Mouse (Mus musculus) urinary bladder, postnatal 14 days (tissue): ENCODE data around the gene Ppil6.

Experiments used
- DNase-seq: peaks from one replicate; pipeline ENCODE4 v3.0.0; 2021; ENCODE audit warnings: low spot score

The Ppil6 gene

GRCm38 (mm10) chr10:41477278-41478181 is 12.7 kb upstream of the Ppil6 start:
- DNase-seq = peak; percentile 76

- DNase-seq = no peak
These were observed 10.3 kb upstream of the Ppil6 start for GRCm38 (mm10) chr10:41479961-41480360.

DNA sequence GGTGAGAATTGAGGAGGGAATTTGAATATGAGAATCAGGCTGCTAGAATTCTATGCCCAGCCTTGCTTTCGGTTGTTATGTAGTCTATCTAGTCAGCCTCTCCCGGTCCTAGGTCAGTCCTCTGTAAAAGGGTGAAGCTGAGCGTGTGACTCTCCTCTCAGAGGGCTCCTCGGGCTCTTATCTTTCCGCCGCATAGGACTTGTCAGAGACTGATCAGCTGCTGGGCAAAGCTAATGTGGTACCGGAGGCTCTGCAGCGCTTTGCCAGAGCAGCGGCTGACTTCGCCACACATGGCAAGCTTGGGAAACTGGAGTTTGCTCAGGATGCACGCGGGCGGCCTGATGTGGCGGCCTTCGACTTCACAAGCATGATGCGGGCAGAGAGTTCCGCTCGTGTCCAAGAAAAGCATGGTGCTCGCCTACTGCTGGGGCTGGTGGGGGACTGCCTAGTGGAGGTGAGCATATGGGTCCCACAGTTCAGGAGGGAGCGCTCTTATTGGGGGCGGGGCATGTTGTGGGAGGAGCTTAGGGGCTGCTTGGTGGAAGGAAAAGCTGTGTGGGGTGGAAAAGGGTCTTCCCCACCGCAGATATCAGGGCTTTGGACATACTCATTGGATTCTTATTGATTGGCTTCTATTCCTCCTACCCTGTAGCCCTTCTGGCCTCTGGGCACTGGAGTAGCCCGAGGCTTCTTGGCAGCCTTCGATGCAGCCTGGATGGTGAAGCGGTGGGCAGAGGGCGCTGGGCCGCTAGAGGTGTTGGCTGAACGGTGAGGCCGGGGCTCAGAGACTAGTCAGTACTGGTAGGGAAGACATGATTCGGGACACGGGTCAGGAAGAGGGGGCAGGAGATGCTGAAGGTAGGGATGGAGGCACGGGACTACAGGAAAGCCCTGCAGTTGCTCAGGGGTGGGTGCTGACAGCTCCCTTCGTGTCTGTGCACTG is 9.0 kb upstream of the Ppil6 start:
- DNase-seq = no peak

GRCm38 (mm10) chr10:41482446-41482845 is 7.8 kb upstream of the Ppil6 start:
- DNase-seq = no peak

- no peak for DNase-seq
These were observed 4.5 kb upstream of the Ppil6 start for GRCm38 (mm10) chr10:41485778-41486177.

GRCm38 (mm10) chr10:41486506-41487170 is 3.6 kb upstream of the Ppil6 start:
- no peak for DNase-seq

DNA sequence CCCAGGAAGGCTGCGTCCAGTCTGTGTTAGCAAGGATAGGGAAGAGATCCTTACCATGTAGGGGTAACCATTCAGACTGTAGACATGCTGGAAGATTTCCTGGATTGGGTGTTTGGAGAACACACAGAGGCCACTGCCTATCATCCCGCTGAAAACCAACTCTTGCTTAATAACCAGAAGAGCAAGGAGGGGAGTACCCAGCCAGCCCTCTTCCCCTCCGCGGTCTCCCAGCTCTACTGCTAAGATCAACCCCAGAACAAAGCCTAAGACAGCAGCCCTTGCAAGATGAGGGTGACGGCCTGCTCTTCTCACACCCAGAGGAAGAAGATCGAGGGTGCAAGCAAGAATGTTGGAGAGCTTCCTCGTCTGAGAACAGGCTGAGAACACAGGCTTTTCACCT is 1.4 kb upstream of the Ppil6 start:
- no peak for DNase-seq

- no peak for DNase-seq
These were observed 945 bp upstream of the Ppil6 start for GRCm38 (mm10) chr10:41489294-41489693.

DNA sequence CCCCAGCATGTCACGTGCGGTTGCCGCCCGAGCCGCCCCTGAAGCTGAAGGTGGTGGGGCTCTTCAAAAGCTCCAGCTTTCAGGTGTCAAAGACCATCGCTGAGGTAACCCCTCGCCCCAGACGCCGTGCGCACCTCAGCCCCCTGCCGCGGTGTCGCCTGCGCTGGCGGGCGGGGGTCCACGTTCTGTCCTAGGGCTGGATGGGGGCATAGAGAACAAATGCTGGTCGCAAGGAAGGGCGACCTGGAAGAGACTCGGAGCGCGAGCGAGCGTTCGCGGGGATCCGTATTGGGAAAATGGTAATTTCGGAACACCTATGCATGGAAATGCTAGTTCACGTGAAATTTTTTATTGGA is 257 bp downstream of the Ppil6 start:
- DNase-seq = no peak

DNA sequence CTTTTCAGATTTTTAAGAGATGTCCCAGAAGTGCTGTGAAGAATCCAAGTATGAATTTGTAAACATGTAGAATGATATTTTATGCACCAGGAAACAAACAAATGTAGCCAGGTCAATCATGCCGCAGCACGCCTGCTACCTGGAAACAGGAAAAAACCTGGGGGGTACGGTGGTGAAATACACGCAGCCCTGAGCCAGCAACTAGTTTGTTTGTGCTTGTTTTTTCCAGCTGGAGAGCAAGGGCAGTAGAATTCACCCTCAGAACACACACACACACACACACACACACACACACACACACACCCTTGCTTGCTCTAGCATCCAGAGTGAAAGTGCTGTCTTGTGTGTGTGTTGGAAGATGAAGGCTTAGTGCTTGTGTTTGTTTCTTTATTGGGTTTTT is 872 bp downstream of the Ppil6 start:
- DNase-seq = peak; percentile 57

- no peak for DNase-seq
These were observed 10.7 kb downstream of the Ppil6 start for GRCm38 (mm10) chr10:41500941-41501340.

DNA sequence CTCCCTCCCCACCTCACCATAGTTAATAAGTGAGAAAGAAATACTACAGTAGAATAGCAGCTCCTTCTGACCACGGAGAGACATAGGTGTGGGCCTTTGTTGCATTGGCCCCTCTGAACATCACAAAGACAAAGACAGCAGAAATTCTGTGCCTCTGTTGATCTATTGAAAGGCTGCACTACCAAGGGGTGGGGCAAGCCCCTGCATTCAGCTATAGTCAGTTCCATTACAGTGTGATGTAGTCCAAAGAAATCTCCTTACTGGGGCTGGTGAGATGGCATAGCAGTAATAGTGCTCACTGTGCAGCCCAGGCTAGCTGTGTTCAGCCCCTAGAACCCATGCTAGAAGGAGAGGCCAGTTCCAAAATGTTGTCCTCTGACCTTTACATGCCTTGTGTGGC is 14.8 kb downstream of the Ppil6 start:
- DNase-seq = no peak

- peak; percentile 70 for DNase-seq
These were observed 15.2 kb downstream of the Ppil6 start for GRCm38 (mm10) chr10:41505446-41505845.

DNA sequence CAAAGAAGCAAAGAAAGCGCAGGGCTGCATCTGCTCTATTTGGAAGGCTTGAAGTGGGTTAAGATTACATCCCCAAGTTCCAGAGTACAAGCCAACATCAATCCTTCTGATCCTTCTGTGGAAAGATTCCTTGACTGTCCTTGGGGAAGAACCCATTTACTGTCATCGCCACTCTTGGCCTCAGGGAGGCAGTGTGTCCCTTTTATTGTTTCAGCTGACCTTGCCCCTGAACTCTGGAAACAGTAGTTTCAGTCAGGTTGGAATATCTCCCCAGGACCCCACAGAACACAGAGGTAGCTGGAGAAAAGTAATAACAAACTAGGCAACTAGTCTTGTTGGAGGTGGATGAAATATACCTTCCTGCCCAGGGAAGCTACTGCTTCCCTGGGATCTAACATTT is 18.9 kb downstream of the Ppil6 start:
- DNase-seq = no peak

- DNase-seq = no peak
These were observed 24.1 kb downstream of the Ppil6 start for GRCm38 (mm10) chr10:41514301-41514700.

DNA sequence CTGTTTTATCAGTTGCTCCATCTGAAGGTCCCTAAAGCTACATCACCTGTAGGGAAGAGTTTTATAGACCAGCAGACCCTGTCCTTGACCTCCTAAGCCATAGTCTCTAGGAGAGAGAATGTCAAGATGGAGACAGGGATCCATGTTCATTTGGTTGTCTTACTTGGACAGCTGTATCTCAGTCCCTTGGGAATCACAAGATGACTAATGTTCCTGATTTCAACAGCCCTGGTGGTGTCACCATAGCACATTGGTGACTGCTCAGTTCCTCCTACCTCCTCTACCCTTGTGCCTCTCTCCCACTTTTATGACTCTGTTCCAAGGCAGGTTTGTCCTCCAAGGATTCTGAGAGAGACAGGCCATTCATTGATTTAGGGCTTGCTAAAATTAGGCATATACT is 24.7 kb downstream of the Ppil6 start:
- DNase-seq = no peak

DNA sequence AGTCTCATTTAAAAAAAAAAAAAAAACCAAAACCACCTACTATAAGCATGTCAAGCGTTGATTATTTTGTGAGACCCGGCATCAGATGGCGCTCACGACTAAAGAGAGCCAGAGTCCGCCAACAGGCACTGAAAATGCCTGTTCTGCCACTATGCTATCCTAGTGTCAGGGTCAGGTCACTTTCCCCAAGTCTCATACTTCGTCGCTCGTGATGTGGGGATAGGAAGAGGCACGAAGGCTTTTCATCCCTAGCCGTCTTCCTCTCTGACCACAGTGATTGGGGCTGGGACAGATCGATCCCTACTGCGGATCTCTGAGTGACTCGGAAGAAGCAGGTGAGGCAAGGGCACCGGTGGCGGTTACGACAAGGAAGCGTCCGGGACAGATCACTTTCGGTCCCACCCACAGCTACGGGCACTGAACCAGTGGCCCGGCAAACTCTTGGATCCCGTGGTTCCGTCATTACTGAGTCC is 28.3 kb downstream of the Ppil6 start:
- peak; percentile 77 for DNase-seq

- peak; percentile 91 for DNase-seq
These were observed 28.9 kb downstream of the Ppil6 start, which contains the start of gene Cd164 for GRCm38 (mm10) chr10:41518981-41519618. Cd164 (plus strand) TSS chr10:41519414.

- peak; percentile 46 for DNase-seq
These were observed 29.6 kb downstream of the Ppil6 start for GRCm38 (mm10) chr10:41519640-41520409.

DNA sequence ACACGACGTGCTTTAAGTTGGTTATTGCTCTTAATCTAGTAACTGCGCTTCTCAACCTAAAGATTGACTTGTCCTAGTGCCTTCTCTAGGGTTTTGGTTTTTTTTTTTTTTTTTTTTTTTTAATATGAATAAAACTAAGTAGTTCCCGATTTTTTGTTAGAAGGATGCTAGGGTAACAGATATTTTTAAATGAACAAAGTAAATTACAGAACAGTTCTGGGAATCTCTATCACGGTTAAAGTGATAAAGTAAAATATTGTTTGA is 30.1 kb downstream of the Ppil6 start:
- no peak for DNase-seq

DNA sequence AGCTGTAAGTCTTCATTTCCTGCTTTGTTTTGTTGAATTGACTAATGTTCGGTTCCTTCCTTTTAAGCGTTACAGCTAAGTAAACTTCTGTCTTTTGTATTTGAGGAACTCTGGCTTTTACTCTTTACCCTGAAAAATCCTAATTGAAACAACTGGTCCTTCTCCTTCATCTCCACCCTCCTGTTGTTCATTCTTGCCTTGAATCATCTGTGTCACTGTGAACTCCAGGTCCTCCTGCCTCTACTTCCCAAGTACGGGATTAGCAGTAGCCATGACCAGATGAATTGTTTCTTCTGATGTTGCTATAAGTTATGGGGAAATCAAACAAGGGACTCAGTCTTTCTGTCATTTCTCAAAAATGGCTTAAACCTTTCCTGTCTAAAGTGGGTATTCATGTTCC is 33.1 kb downstream of the Ppil6 start:
- no peak for DNase-seq
